Mouse (Mus musculus) stomach, embryonic 16.5 days (tissue): ENCODE measurements around the gene Hsd17b14. TPM values are rescaled to one million over a fixed set of nuclear protein-coding genes. Genes with fewer than 3 reads are reported as not detected.
A peak's percentile ranks its signal among the peaks of the same experiment; 100 is the strongest.

Experiments used
- ATAC-seq: fragments of 200-750 bp; cut with Nextera tagmentation; 2 replicates; pipeline ENCODE4 v1.8.0; 2017; ENCODE audit warnings: moderate number of reproducible peaks, moderate TSS enrichment; ENCODE audit not compliant: insufficient read depth, low FRiP score
- H3K27ac ChIP-seq: fragments of 300-500 bp; sonication (generic); 2 replicates; pipeline ENCODE4 v1.5.1; 2014; ENCODE audit warnings: low read length
- H3K27me3 ChIP-seq: fragments of 300-500 bp; sonication (generic); 2 replicates; pipeline ENCODE4 v1.6.1; 2014; ENCODE audit warnings: low read length, control low read depth, mixed read lengths; ENCODE audit not compliant: control insufficient read depth, insufficient read depth
- H3K36me3 ChIP-seq: fragments of 300-500 bp; sonication (generic); 2 replicates; pipeline ENCODE4 v1.6.1; 2014; ENCODE audit warnings: low read length; ENCODE audit not compliant: control insufficient read depth, insufficient read depth
- H3K4me1 ChIP-seq: fragments of 300-500 bp; sonication (generic); 2 replicates; pipeline ENCODE4 v1.6.1; 2014; ENCODE audit warnings: low read length, control low read depth, mixed read lengths; ENCODE audit not compliant: control insufficient read depth, insufficient read depth
- H3K4me2 ChIP-seq: fragments of 300-500 bp; sonication (generic); 2 replicates; pipeline ENCODE4 v1.6.1; 2014; ENCODE audit warnings: low read depth, low read length, mixed read lengths
- H3K4me3 ChIP-seq: fragments of 300-500 bp; sonication (generic); replicated peaks from 2 replicates; pipeline ENCODE4 v1.5.1; 2014; ENCODE audit warnings: mild to moderate bottlenecking, low read length
- H3K9ac ChIP-seq: fragments of 300-500 bp; sonication (generic); 2 replicates; pipeline ENCODE4 v1.6.1; 2014; ENCODE audit warnings: low read length
- H3K9me3 ChIP-seq: fragments of 300-500 bp; sonication (generic); replicated peaks from 2 replicates; pipeline ENCODE4 v1.6.1; 2016; ENCODE audit warnings: low read length, control low read depth; ENCODE audit not compliant: control insufficient read depth
- WGBS: fragments of 180-500 bp; shearing (Covaris S2); extraction: QIAGEN DNeasy Blood & Tissue Kit; methylation state at CpG from one replicate; pipeline ENCODE4 v1.1.7; 2014; 5-methylcytosine and 5-hydroxymethylcytosine counted together
- polyA plus RNA-seq: library from polyadenylated mRNA; unstranded; fragments of >200 nt; fragmentation: Nextera tagmentation; extraction: Ambion mirVana; gene quantifications from 2 replicates; pipeline ENCODE4 v1.2.1, GENCODE M21; 2015

Gene Hsd17b14
- polyA plus RNA-seq, 1 experiment from 2014 or later: 2.9 TPM

DNA sequence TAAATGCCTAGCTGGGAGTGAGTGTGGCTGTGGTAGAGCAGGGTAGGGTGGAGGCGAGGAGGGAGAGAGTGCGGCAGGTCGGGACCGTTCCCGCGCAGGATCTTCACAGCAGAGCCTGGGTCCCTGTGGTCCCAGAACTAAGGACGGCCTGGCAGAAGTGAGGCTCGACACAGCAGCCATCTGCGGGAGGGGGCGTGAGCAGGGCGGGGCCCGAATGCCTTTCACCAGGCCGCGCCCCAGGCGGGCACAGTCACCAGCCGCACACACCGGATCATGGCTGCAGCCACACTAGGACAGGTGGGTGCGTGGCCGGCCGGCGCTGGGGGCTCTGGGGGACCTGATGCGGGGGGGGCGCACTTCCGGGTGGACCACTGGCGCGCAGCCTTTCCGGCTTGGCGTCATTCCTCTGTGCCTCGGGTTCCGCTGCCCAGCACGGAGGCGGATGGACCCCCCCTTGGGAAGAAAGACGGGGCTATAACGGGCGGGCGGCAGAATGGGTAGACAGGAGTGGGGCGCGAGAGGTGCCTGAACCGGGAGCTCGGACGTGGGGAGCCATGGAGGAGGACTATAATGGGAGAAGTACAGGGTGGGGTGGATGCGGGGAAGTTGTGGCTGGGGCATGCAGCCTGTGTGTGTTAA lies 15.5 kb downstream of the Hsd17b14 start, which contains the start of gene Bcat2:
Bcat2 (plus strand) TSS at position 51 of the 639 bp plus-strand sequence.
- Histone ChIP-seq H3K4me3 (peak within 1 kb of the TSS; percentile 60), H3K4me2 (peak within 1 kb of the TSS; percentile 74), H3K9me3 (no peaks in the 10 kb centered on the region), H3K36me3 (no peaks in the 10 kb centered on the region), H3K27ac (peak within 1 kb of the TSS; percentile 85), H3K27me3 (no peaks in the 10 kb centered on the region), H3K4me1 (peaks cover 29% of the 10 kb centered on the region), H3K9ac (peak within 1 kb of the TSS; percentile 76)
- WGBS: under 1% methylated on average over 42 of the region's 42 CpGs
- ATAC-seq: peak; percentile 77

GRCm38 (mm10) chr7:45571966-45572365 lies 17.3 kb downstream of the Hsd17b14 start:
- Histone ChIP-seq H3K4me2 (peak overlapping the region; percentile 74), H3K4me1 (peaks cover 29% of the 10 kb centered on the region), H3K9me3 (no peaks in the 10 kb centered on the region), H3K36me3 (0 out of 2 replicates have a peak, but pooled peaks cover 3% of the 10 kb centered on the region), H3K9ac (no peak overlapping the region), H3K4me3 (no peak overlapping the region), H3K27me3 (no peaks in the 10 kb centered on the region), H3K27ac (no peak overlapping the region)
- WGBS: 34% methylated on average over 1 of the region's 1 CpGs
- no peak for ATAC-seq

GRCm38 (mm10) chr7:45573954-45574353 lies 19.3 kb downstream of the Hsd17b14 start:
- H3K4me1 ChIP-seq: peaks cover 14% of the 10 kb centered on the region
- ATAC-seq: no peak

DNA sequence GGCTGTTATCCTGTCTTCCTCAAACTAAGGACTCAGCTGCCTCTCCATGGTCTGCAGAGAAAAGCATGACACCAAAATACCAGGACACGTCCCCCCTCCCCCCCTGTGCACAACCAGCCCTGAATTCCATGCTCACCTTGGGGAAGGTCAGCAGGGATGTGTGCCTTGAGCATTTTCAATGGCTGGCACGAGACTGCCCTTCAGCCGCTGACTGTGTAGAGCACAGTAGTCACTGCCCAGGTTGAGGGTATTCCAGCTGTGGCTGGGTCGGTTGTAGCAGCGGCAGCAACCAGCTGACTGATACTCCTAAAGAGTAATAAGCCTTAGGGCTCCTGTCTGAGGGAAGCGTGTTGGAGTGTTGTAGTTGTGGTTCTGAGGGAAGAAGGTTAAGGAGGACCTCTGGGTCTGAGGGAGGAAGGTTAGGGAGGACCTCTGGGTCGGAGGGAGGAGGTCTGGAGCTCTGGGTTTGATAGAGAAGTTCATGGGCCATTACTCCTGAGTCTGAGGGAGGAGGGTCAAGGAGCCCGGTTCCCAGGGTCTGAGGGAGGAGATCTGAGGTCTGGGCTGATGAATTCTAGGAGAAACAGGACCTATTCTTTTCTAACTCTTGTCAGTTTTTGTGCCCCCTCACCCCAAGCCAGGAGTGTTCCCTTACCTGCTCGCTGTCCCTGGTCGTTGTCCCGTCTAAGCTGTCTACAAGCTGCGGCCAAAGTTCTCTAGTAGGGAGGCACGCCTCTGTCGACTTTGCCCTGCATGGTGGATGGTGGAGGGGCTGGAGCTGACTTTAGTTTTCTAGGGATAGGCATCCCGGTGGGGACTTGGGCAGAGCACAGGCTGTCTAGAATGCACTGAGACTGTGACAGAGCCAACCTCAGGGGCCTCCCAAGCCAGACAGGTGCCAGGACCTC lies 20.0 kb downstream of the Hsd17b14 start:
- ATAC-seq: no peak; the same call in 1 of the 2 replicates
- peak overlapping the region; percentile 34 for H3K9ac ChIP-seq
- 74% methylated on average over 15 of the region's 15 CpGs for WGBS

More at GRCm38 (mm10) chr7:45573954-45574353, 19.3 kb downstream of the Hsd17b14 start:
- Histone ChIP-seq H3K4me3 (no peak overlapping the region), H3K9me3 (no peaks in the 10 kb centered on the region), H3K4me2 (no peak overlapping the region), H3K36me3 (0 out of 2 replicates have a peak, but pooled peaks cover 3% of the 10 kb centered on the region), H3K9ac (no peak overlapping the region), H3K27ac (no peak overlapping the region), H3K27me3 (no peaks in the 10 kb centered on the region)
- 64% methylated on average over 8 of the region's 8 CpGs for WGBS

GRCm38 (mm10) chr7:45585923-45586322 lies 31.2 kb downstream of the Hsd17b14 start:
- Histone ChIP-seq H3K36me3 (peaks cover 9% of the 10 kb centered on the region), H3K4me2 (no peak overlapping the region), H3K27ac (no peak overlapping the region), H3K9me3 (no peaks in the 10 kb centered on the region), H3K27me3 (no peaks in the 10 kb centered on the region), H3K9ac (no peak overlapping the region), H3K4me3 (no peak overlapping the region), H3K4me1 (peaks cover 4% of the 10 kb centered on the region; the same call in 1 of the 2 replicates)
- 89% methylated on average over 6 of the region's 6 CpGs for WGBS
- no peak for ATAC-seq

More for the DNA sequence above, 20.0 kb downstream of the Hsd17b14 start:
- Histone ChIP-seq H3K4me1 (peaks cover 14% of the 10 kb centered on the region), H3K9me3 (no peaks in the 10 kb centered on the region), H3K4me3 (no peak overlapping the region), H3K27me3 (no peaks in the 10 kb centered on the region), H3K4me2 (no peak overlapping the region), H3K36me3 (0 out of 2 replicates have a peak, but pooled peaks cover 3% of the 10 kb centered on the region), H3K27ac (0 out of 2 replicates have a peak overlapping the region, but pooled peaks have one; percentile 8)

GRCm38 (mm10) chr7:45587631-45588592 lies 33.2 kb downstream of the Hsd17b14 start:
- Histone ChIP-seq H3K4me1 (peaks cover 4% of the 10 kb centered on the region; the same call in 1 of the 2 replicates), H3K9ac (no peak overlapping the region), H3K27ac (no peak overlapping the region), H3K9me3 (no peaks in the 10 kb centered on the region), H3K4me2 (no peak overlapping the region), H3K36me3 (peaks cover 9% of the 10 kb centered on the region), H3K4me3 (no peak overlapping the region), H3K27me3 (no peaks in the 10 kb centered on the region)
- WGBS: 93% methylated on average over 23 of the region's 23 CpGs
- no peak for ATAC-seq

DNA sequence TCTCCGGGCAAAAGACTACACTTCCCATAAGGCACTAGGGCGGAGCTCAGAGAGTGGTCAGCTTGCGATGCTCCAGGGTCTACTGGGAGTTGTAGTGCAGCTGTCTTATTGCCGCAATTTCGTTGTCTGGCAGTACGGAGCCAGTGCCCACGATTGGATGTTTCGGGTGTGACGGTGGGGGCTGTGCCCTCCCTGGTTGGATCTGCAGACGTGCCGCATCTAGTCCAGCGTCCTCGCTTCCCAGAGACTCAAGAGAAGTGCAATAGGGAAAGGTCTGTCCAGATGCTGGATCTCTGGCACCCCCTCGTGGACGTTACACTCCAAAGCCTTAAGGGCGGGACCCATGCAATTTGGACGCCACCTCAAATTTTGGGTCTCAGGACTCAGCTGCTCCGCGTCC lies 34.5 kb downstream of the Hsd17b14 start:
- Histone ChIP-seq H3K27ac (no peak overlapping the region), H3K4me3 (peak overlapping the region; percentile 38), H3K9me3 (no peaks in the 10 kb centered on the region), H3K9ac (peak overlapping the region; percentile 56), H3K27me3 (no peaks in the 10 kb centered on the region), H3K4me1 (peaks cover 4% of the 10 kb centered on the region; the same call in 1 of the 2 replicates), H3K4me2 (peak overlapping the region; percentile 50), H3K36me3 (peaks cover 7% of the 10 kb centered on the region)
- 2% methylated on average over 19 of the region's 19 CpGs for WGBS
- peak; percentile 96 for ATAC-seq

DNA sequence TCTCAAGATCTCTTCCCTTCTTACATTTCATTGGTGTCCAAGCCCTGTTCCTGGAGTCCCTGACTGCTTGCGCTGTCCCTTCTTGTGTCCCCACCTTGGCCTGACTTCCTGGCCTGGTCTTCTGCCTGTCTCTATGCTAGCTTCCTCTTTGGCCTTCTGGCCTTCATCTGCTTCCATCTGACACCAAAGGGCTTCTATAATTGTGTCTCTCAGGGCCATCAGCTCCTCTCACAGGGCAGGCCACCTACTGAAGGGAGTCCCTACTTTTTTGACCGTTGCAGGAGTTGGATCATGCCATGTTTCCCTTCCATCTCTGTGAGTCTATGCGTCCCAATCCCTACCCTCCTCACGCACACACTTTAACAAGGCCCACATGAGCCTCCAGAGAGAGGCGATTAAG lies 35.2 kb downstream of the Hsd17b14 start:
- no peak overlapping the region for H3K4me2 ChIP-seq
- no peak overlapping the region for H3K27ac ChIP-seq
- H3K4me3 ChIP-seq: no peak overlapping the region
- peaks cover 7% of the 10 kb centered on the region for H3K36me3 ChIP-seq
- peaks cover 4% of the 10 kb centered on the region; the same call in 1 of the 2 replicates for H3K4me1 ChIP-seq
- no peaks in the 10 kb centered on the region for H3K27me3 ChIP-seq
- peak overlapping the region; percentile 56; the same call in 1 of the 2 replicates for H3K9ac ChIP-seq
- no peak for ATAC-seq
- no peaks in the 10 kb centered on the region for H3K9me3 ChIP-seq
- WGBS: 90% methylated on average over 5 of the region's 5 CpGs
